Mouse (Mus musculus): Measurements from ENCODE around the gene Tpm4.
"Not testable (repeated sequence)": the region's sequence is repeated elsewhere in the genome, so short reads cannot be mapped to it uniquely, and the experiment has no call there.

GRCm38 (mm10) chr8:72096721-72097120 is 38.1 kb upstream of the Tpm4 start:
- not testable (repeated sequence) for TF ChIP-seq CTCF (IDR thresholded peaks at IDR 0.05); POLR2A (IDR thresholded peaks at IDR 0.05; ENCODE audit: insufficient read depth, low read depth, low read length); EP300 (IDR thresholded peaks at IDR 0.05; ENCODE audit: insufficient read depth, low read depth, low read length)

Measured in heart, adult 2 months (tissue).